Mouse (Mus musculus) hindbrain, embryonic 10.5 days (tissue): ENCODE data around the gene Cpt1c. TPM values are rescaled to one million over a fixed set of nuclear protein-coding genes. Genes with fewer than 3 reads are reported as not detected.

Source experiments
- DNase-seq: peaks from one replicate; pipeline ENCODE4 v3.0.0-alpha.2; 2017; ENCODE audit warnings: low spot score
- H3K27ac ChIP-seq: fragments of 300-500 bp; sonication (generic); 2 replicates; pipeline ENCODE4 v1.5.1; 2016; ENCODE audit warnings: mild to moderate bottlenecking, moderate library complexity
- H3K27me3 ChIP-seq: fragments of 300-500 bp; sonication (generic); 2 replicates; pipeline ENCODE4 v1.6.1; 2016; ENCODE audit warnings: mild to moderate bottlenecking; ENCODE audit not compliant: poor library complexity, insufficient read depth, severe bottlenecking
- H3K36me3 ChIP-seq: fragments of 300-500 bp; sonication (generic); 2 replicates; pipeline ENCODE4 v1.6.1; 2016; ENCODE audit warnings: mild to moderate bottlenecking, moderate library complexity
- H3K4me1 ChIP-seq: fragments of 300-500 bp; sonication (generic); replicated peaks from 2 replicates; pipeline ENCODE4 v1.6.1; 2016; ENCODE audit warnings: mild to moderate bottlenecking
- H3K4me3 ChIP-seq: fragments of 300-500 bp; sonication (generic); 2 replicates; pipeline ENCODE4 v1.5.1; 2016; ENCODE audit warnings: mild to moderate bottlenecking, moderate library complexity
- H3K9me3 ChIP-seq: fragments of 300-500 bp; sonication (generic); 2 replicates; pipeline ENCODE4 v1.6.1; 2016; ENCODE audit warnings: mild to moderate bottlenecking, moderate library complexity
- WGBS: fragments of 180-500 bp; shearing (Covaris S2); methylation state at CpG from one replicate; pipeline ENCODE4 v1.1.7; 2016; 5-methylcytosine and 5-hydroxymethylcytosine counted together
- polyA plus RNA-seq: library from polyadenylated mRNA; unstranded; fragments of >200 nt; fragmentation: Nextera tagmentation; extraction: Ambion mirVana; gene quantifications from 2 replicates; pipeline ENCODE4 v1.2.1, GENCODE M21; 2016

Cpt1c gene
- polyA plus RNA-seq, 1 experiment from 2014 or later: 26.8 TPM

- no peaks in the 10 kb centered on the region for H3K9me3 ChIP-seq
- peak overlapping the region; percentile 76 for H3K4me3 ChIP-seq
- no peaks in the 10 kb centered on the region for H3K27me3 ChIP-seq
- no peak for DNase-seq
- H3K36me3 ChIP-seq: peaks cover 70% of the 10 kb centered on the region
- 16% methylated on average over 10 of the region's 10 CpGs for WGBS
- H3K27ac ChIP-seq: peak overlapping the region; percentile 95
- H3K4me1 ChIP-seq: peaks cover 40% of the 10 kb centered on the region
These were observed 22.0 kb upstream of the Cpt1c start for GRCm38 (mm10) chr7:44996672-44997071.

GRCm38 (mm10) chr7:44986879-44987718, 12.4 kb upstream of the Cpt1c start:
- H3K4me1 ChIP-seq: peaks cover 43% of the 10 kb centered on the region
- no peaks in the 10 kb centered on the region for H3K9me3 ChIP-seq
- WGBS: under 1% methylated on average over 29 of the region's 29 CpGs
- H3K4me3 ChIP-seq: peak overlapping the region; percentile 95
- H3K27ac ChIP-seq: peak overlapping the region; percentile 99
- H3K36me3 ChIP-seq: peaks cover 60% of the 10 kb centered on the region
- DNase-seq: no peak
- no peaks in the 10 kb centered on the region for H3K27me3 ChIP-seq

GRCm38 (mm10) chr7:44986192-44986878, 11.7 kb upstream of the Cpt1c start, which contains the start of gene Prmt1:
Gene Prmt1 (minus strand): TSS chr7:44986568.
- Histone ChIP-seq H3K9me3 (no peaks in the 10 kb centered on the region), H3K4me3 (peak within 1 kb of the TSS; percentile 95), H3K36me3 (peaks cover 60% of the 10 kb centered on the region), H3K4me1 (peaks cover 43% of the 10 kb centered on the region), H3K27me3 (no peaks in the 10 kb centered on the region), H3K27ac (peak within 1 kb of the TSS; percentile 99)
- peak; percentile 99 for DNase-seq
- under 1% methylated on average over 42 of the region's 42 CpGs for WGBS

- Histone ChIP-seq H3K36me3 (peaks cover 60% of the 10 kb centered on the region), H3K27me3 (no peaks in the 10 kb centered on the region), H3K27ac (peak overlapping the region; percentile 99), H3K4me3 (peak overlapping the region; percentile 95), H3K9me3 (no peaks in the 10 kb centered on the region), H3K4me1 (peaks cover 43% of the 10 kb centered on the region)
- WGBS: under 1% methylated on average over 44 of the region's 45 CpGs
- DNase-seq: peak; percentile 88
These were observed 11.0 kb upstream of the Cpt1c start for GRCm38 (mm10) chr7:44985595-44986191.

- 55% methylated on average over 3 of the region's 3 CpGs for WGBS
- Histone ChIP-seq H3K9me3 (no peaks in the 10 kb centered on the region), H3K27me3 (no peaks in the 10 kb centered on the region), H3K4me1 (peaks cover 43% of the 10 kb centered on the region), H3K36me3 (peaks cover 60% of the 10 kb centered on the region), H3K4me3 (peak overlapping the region; percentile 95), H3K27ac (peak overlapping the region; percentile 99)
- no peak for DNase-seq
These were observed 10.1 kb upstream of the Cpt1c start for GRCm38 (mm10) chr7:44984833-44985164.

- no peaks in the 10 kb centered on the region for H3K27me3 ChIP-seq
- H3K36me3 ChIP-seq: peaks cover 60% of the 10 kb centered on the region
- H3K4me3 ChIP-seq: peak overlapping the region; percentile 95
- WGBS: 82% methylated on average over 7 of the region's 7 CpGs
- H3K4me1 ChIP-seq: peaks cover 40% of the 10 kb centered on the region
- H3K9me3 ChIP-seq: no peaks in the 10 kb centered on the region
- DNase-seq: no peak
- peak overlapping the region; percentile 99 for H3K27ac ChIP-seq
These were observed 9.5 kb upstream of the Cpt1c start for GRCm38 (mm10) chr7:44983944-44984832.

GRCm38 (mm10) chr7:44983085-44983484, 8.4 kb upstream of the Cpt1c start:
- Histone ChIP-seq H3K9me3 (no peaks in the 10 kb centered on the region), H3K27me3 (no peaks in the 10 kb centered on the region), H3K4me1 (peaks cover 32% of the 10 kb centered on the region), H3K4me3 (peak overlapping the region; percentile 33), H3K36me3 (peaks cover 66% of the 10 kb centered on the region), H3K27ac (no peak overlapping the region)
- DNase-seq: peak; percentile 89
- 37% methylated on average over 6 of the region's 6 CpGs for WGBS

- Histone ChIP-seq H3K4me1 (peaks cover 26% of the 10 kb centered on the region), H3K27me3 (no peaks in the 10 kb centered on the region), H3K27ac (no peak overlapping the region), H3K4me3 (no peak overlapping the region), H3K9me3 (no peaks in the 10 kb centered on the region), H3K36me3 (peaks cover 80% of the 10 kb centered on the region)
- no peak for DNase-seq
- WGBS: 94% methylated on average over 8 of the region's 8 CpGs
These were observed 6.9 kb upstream of the Cpt1c start for GRCm38 (mm10) chr7:44981539-44981938.

- no peak overlapping the region for H3K4me3 ChIP-seq
- H3K4me1 ChIP-seq: peaks cover 26% of the 10 kb centered on the region
- DNase-seq: no peak
- H3K27me3 ChIP-seq: no peaks in the 10 kb centered on the region
- H3K27ac ChIP-seq: no peak overlapping the region
- H3K9me3 ChIP-seq: no peaks in the 10 kb centered on the region
- peaks cover 82% of the 10 kb centered on the region for H3K36me3 ChIP-seq
- 93% methylated on average over 3 of the region's 3 CpGs for WGBS
These were observed 3.6 kb upstream of the Cpt1c start for GRCm38 (mm10) chr7:44978300-44978699.

- H3K9me3 ChIP-seq: no peaks in the 10 kb centered on the region
- H3K27ac ChIP-seq: peak overlapping the region; percentile 75
- DNase-seq: peak; percentile 17
- 25% methylated on average over 6 of the region's 6 CpGs for WGBS
- H3K36me3 ChIP-seq: peaks cover 51% of the 10 kb centered on the region
- peaks cover 46% of the 10 kb centered on the region for H3K4me1 ChIP-seq
- no peaks in the 10 kb centered on the region for H3K27me3 ChIP-seq
- H3K4me3 ChIP-seq: peak overlapping the region; percentile 61; the same call in 1 of the 2 replicates
These were observed 417 bp upstream of the Cpt1c start for GRCm38 (mm10) chr7:44975117-44975419.

GRCm38 (mm10) chr7:44973415-44974130, 1.1 kb downstream of the Cpt1c start:
- peaks cover 36% of the 10 kb centered on the region for H3K36me3 ChIP-seq
- peak; percentile 25 for DNase-seq

GRCm38 (mm10) chr7:44971142-44971541, 3.5 kb downstream of the Cpt1c start:
- H3K27ac ChIP-seq: peak overlapping the region; percentile 93
- no peaks in the 10 kb centered on the region for H3K27me3 ChIP-seq
- no peak for DNase-seq
- WGBS: 77% methylated on average over 7 of the region's 7 CpGs
- peak overlapping the region; percentile 67 for H3K4me3 ChIP-seq
- H3K9me3 ChIP-seq: no peaks in the 10 kb centered on the region
- H3K4me1 ChIP-seq: peaks cover 52% of the 10 kb centered on the region
- peaks cover 26% of the 10 kb centered on the region for H3K36me3 ChIP-seq

More at GRCm38 (mm10) chr7:44973415-44974130, 1.1 kb downstream of the Cpt1c start:
- Histone ChIP-seq H3K27me3 (no peaks in the 10 kb centered on the region), H3K9me3 (no peaks in the 10 kb centered on the region), H3K4me3 (peak overlapping the region; percentile 61), H3K4me1 (peaks cover 52% of the 10 kb centered on the region), H3K27ac (peak overlapping the region; percentile 91)
- 41% methylated on average over 14 of the region's 14 CpGs for WGBS
